Mouse (Mus musculus): Measurements from ENCODE around the gene Smad3. TPM values are rescaled to one million over a fixed set of nuclear protein-coding genes. Genes with fewer than 3 reads are reported as not detected.
A peak's percentile ranks its signal among the peaks of the same experiment; 100 is the strongest.

Gene Smad3
- total RNA-seq, 2 experiments from 2014 or later: 15.4 to 15.6 TPM

GRCm38 (mm10) chr9:63658970-63659371 lies 98.8 kb downstream of the Smad3 start:
- DNase-seq (ENCODE audit: extremely low spot score in 1 of 2, low spot score in 2 of 2): no peak
- intact Hi-C loops (cut with DNase I): no loop called here

GRCm38 (mm10) chr9:63658436-63658835 lies 99.4 kb downstream of the Smad3 start:
- no peak for DNase-seq (ENCODE audit: extremely low spot score in 1 of 2, low spot score in 2 of 2)
- intact Hi-C loops (cut with DNase I): no loop called here

GRCm38 (mm10) chr9:63657167-63657566 lies 100.6 kb downstream of the Smad3 start:
- intact Hi-C loops (cut with DNase I): no loop called here
- DNase-seq (ENCODE audit: extremely low spot score in 1 of 2, low spot score in 2 of 2): no peak

GRCm38 (mm10) chr9:63655092-63655491 lies 102.7 kb downstream of the Smad3 start:
- no peak for DNase-seq (ENCODE audit: extremely low spot score in 1 of 2, low spot score in 2 of 2)
- intact Hi-C loops (cut with DNase I): no loop called here

GRCm38 (mm10) chr9:63654575-63654974 lies 103.2 kb downstream of the Smad3 start:
- intact Hi-C loops (cut with DNase I): loop anchor here (5.0 kb wide), 1 partner anchor 183 kb away; no protein-coding TSS in a partner anchor
- DNase-seq (ENCODE audit: extremely low spot score in 1 of 2, low spot score in 2 of 2): no peak

- DNase-seq (ENCODE audit: extremely low spot score in 1 of 2, low spot score in 2 of 2): peak in 1 of 2 experiments; percentile 70
Measured at GRCm38 (mm10) chr9:63653666-63654065, 104.1 kb downstream of the Smad3 start.

GRCm38 (mm10) chr9:63651594-63651993 lies 106.2 kb downstream of the Smad3 start:
- no peak for DNase-seq (ENCODE audit: extremely low spot score in 1 of 2, low spot score in 2 of 2)
- intact Hi-C loops (cut with DNase I): loop anchor here (5.0 kb wide), 1 partner anchor 186 kb away; no protein-coding TSS in a partner anchor

More at GRCm38 (mm10) chr9:63653666-63654065, 104.1 kb downstream of the Smad3 start:
- intact Hi-C loops (cut with DNase I): loop anchor here (5.0 kb wide), 1 partner anchor 184 kb away; no protein-coding TSS in a partner anchor

- intact Hi-C loops (cut with DNase I): loop anchor here (5.0 kb wide), 1 partner anchor 186 kb away; no protein-coding TSS in a partner anchor
- no peak for DNase-seq (ENCODE audit: extremely low spot score in 1 of 2, low spot score in 2 of 2)
Measured at GRCm38 (mm10) chr9:63650905-63651304, 106.9 kb downstream of the Smad3 start.

- intact Hi-C loops (cut with DNase I): loop anchor here (5.0 kb wide), 1 partner anchor 187 kb away; no protein-coding TSS in a partner anchor
- DNase-seq (ENCODE audit: extremely low spot score in 1 of 2, low spot score in 2 of 2): no peak
Measured at GRCm38 (mm10) chr9:63649841-63650545, 107.8 kb downstream of the Smad3 start.

GRCm38 (mm10) chr9:63648520-63648918 lies 109.3 kb downstream of the Smad3 start:
- intact Hi-C loops (cut with DNase I): no loop called here
- no peak for DNase-seq (ENCODE audit: extremely low spot score in 1 of 2, low spot score in 2 of 2)

GRCm38 (mm10) chr9:63647581-63648519 lies 109.9 kb downstream of the Smad3 start:
- intact Hi-C loops (cut with DNase I): no loop called here
- no peak for DNase-seq (ENCODE audit: extremely low spot score in 1 of 2, low spot score in 2 of 2)

- intact Hi-C loops (cut with DNase I): no loop called here
- DNase-seq (ENCODE audit: extremely low spot score in 1 of 2, low spot score in 2 of 2): no peak
Measured at GRCm38 (mm10) chr9:63645084-63645483, 112.7 kb downstream of the Smad3 start.

- DNase-seq (ENCODE audit: extremely low spot score in 1 of 2, low spot score in 2 of 2): no peak
- intact Hi-C loops (cut with DNase I): no loop called here
Measured at GRCm38 (mm10) chr9:63644011-63644410, 113.8 kb downstream of the Smad3 start.

- intact Hi-C loops (cut with DNase I): no loop called here
Measured at GRCm38 (mm10) chr9:63641983-63642646, 115.7 kb downstream of the Smad3 start.

GRCm38 (mm10) chr9:63636113-63636512 lies 121.7 kb downstream of the Smad3 start:
- intact Hi-C loops (cut with DNase I): no loop called here
- DNase-seq (ENCODE audit: extremely low spot score in 1 of 2, low spot score in 2 of 2): no peak

More at GRCm38 (mm10) chr9:63641983-63642646, 115.7 kb downstream of the Smad3 start:
- no peak for DNase-seq (ENCODE audit: extremely low spot score in 1 of 2, low spot score in 2 of 2)

- intact Hi-C loops (cut with DNase I): no loop called here
- no peak for DNase-seq (ENCODE audit: extremely low spot score in 1 of 2, low spot score in 2 of 2)
Measured at GRCm38 (mm10) chr9:63633334-63633733, 124.5 kb downstream of the Smad3 start.

- intact Hi-C loops (cut with DNase I): no loop called here
- no peak for DNase-seq (ENCODE audit: extremely low spot score in 1 of 2, low spot score in 2 of 2)
Measured at GRCm38 (mm10) chr9:63632924-63633323, 124.9 kb downstream of the Smad3 start.

GRCm38 (mm10) chr9:63632045-63632444 lies 125.7 kb downstream of the Smad3 start:
- no peak for DNase-seq (ENCODE audit: extremely low spot score in 1 of 2, low spot score in 2 of 2)
- intact Hi-C loops (cut with DNase I): no loop called here
